Mouse (Mus musculus) embryonic fibroblast, embryonic 13.5 days (primary cell): ENCODE results near the gene Gm3854.

Experiments
- CTCF ChIP-seq: IDR thresholded peaks from 2 replicates; pipeline ENCODE4 v1.5.1; 2011; ENCODE audit warnings: mild to moderate bottlenecking, control low read depth, low read length, moderate library complexity, borderline replicate concordance; ENCODE audit not compliant: insufficient read depth
- POLR2A ChIP-seq: IDR thresholded peaks from 2 replicates; pipeline ENCODE4 v1.6.1; 2011; ENCODE audit warnings: low read depth, mild to moderate bottlenecking, control low read depth, low read length, moderate library complexity

GRCm38 (mm10) chr7:6386995-6387394 lies 43.4 kb downstream of the Gm3854 start:
- TF ChIP-seq CTCF (no peak), POLR2A (no peak)
